20 mouse cellular contexts compared by ENCODE assay signal in the genomic region with DNA sequence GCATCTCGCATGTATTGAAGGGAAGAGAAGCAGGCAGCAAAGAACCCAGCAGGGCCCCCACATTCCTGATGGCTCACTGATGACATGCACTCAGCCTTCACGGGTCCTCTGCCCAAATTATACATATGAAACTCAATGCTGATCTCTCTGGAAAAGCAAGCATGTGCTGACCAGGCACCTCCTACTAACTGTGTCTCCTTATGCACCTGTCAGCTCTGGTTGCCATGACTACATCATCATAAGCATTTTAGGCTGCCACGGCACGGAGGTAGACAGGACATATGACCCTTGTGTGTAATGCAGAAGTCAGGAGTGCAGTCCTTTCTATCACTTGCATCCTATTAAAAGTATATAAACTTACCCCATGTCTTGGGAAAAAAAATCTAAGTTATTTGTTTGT. TPM values are rescaled to one million over a fixed set of nuclear protein-coding genes. Genes with fewer than 3 reads are reported as not detected.
DNase-seq lines count a peak whose midpoint lies in the region; ATAC-seq and TF ChIP-seq lines count a peak whose summit lies in the region.
"Had no signal": no experiment of that assay in that cellular context is flagged by ENCODE, and none has a peak within 500 bp of the region (broad histone marks: within the 10 kb centered on the region; RNA-seq: fewer than 3 reads in every experiment).

No protein-coding gene starts in this region.

- no peak overlapping the region for H3K9ac ChIP-seq in midbrain, embryonic 14.5 days (replicated peaks; ENCODE audit: low read length)
- no peak overlapping the region for H3K9ac ChIP-seq in midbrain, embryonic 13.5 days (replicated peaks)
- no peak overlapping the region for H3K9ac ChIP-seq in midbrain, embryonic 16.5 days (ENCODE audit: low read depth, low read length)
- H3K9ac ChIP-seq in midbrain, postnatal 0 days (replicated peaks; ENCODE audit: low read length, poor library complexity, severe bottlenecking) = no peak overlapping the region
- no peak overlapping the region for H3K9ac ChIP-seq in forebrain, embryonic 13.5 days
- H3K9ac ChIP-seq: embryonic facial prominence, embryonic 12.5 days had no signal

- no peak overlapping the region for H3K4me3 ChIP-seq in heart, embryonic 10.5 days
- no peak overlapping the region for H3K4me3 ChIP-seq in midbrain, embryonic 14.5 days (replicated peaks; ENCODE audit: low read depth, low read length)
- no peak overlapping the region for H3K4me3 ChIP-seq in midbrain, embryonic 13.5 days (replicated peaks)
- no peak overlapping the region for H3K4me3 ChIP-seq in midbrain, embryonic 16.5 days (ENCODE audit: low read depth, low read length)
- H3K4me3 ChIP-seq in midbrain, embryonic 10.5 days = no peak overlapping the region
- H3K4me3 ChIP-seq in midbrain, postnatal 0 days (ENCODE audit: low read depth, low read length) = no peak overlapping the region
- no peak overlapping the region for H3K4me3 ChIP-seq in forebrain, embryonic 13.5 days
- H3K4me3 ChIP-seq: embryonic facial prominence, embryonic 10.5 days; embryonic facial prominence, embryonic 12.5 days had no signal

- no peaks in the 10 kb centered on the region for H3K27me3 ChIP-seq in heart, embryonic 10.5 days (ENCODE audit: insufficient read depth, poor library complexity, severe bottlenecking)
- no peaks in the 10 kb centered on the region for H3K27me3 ChIP-seq in midbrain, embryonic 14.5 days (ENCODE audit: control insufficient read depth, insufficient read depth, low read length)
- no peaks in the 10 kb centered on the region for H3K27me3 ChIP-seq in midbrain, embryonic 13.5 days
- no peaks in the 10 kb centered on the region for H3K27me3 ChIP-seq in midbrain, embryonic 16.5 days (ENCODE audit: control insufficient read depth, insufficient read depth, low read depth, low read length)
- no peaks in the 10 kb centered on the region for H3K27me3 ChIP-seq in midbrain, embryonic 10.5 days (ENCODE audit: low read depth, poor library complexity, severe bottlenecking)
- H3K27me3 ChIP-seq in midbrain, postnatal 0 days (ENCODE audit: insufficient read depth, low read length) = no peaks in the 10 kb centered on the region
- no peaks in the 10 kb centered on the region for H3K27me3 ChIP-seq in forebrain, embryonic 13.5 days
- H3K27me3 ChIP-seq: embryonic facial prominence, embryonic 12.5 days had no signal

- TF ChIP-seq CTCF in midbrain, postnatal 0 days (IDR thresholded peaks at IDR 0.05) = no peak

- no peak for ATAC-seq in midbrain, embryonic 14.5 days (ENCODE audit: low FRiP score, low TSS enrichment)
- ATAC-seq in midbrain, embryonic 13.5 days = no peak
- peak; percentile 43; the same call in 1 of the 2 replicates for ATAC-seq in midbrain, embryonic 16.5 days
- ATAC-seq in midbrain, postnatal 0 days (ENCODE audit: low FRiP score) = no peak
- ATAC-seq in forebrain, embryonic 13.5 days = no peak
- ATAC-seq: forebrain, embryonic 14.5 days; forebrain, embryonic 16.5 days had no signal

- no peak overlapping the region for H3K27ac ChIP-seq in heart, embryonic 10.5 days
- H3K27ac ChIP-seq in midbrain, embryonic 14.5 days (replicated peaks; ENCODE audit: low read depth, low read length) = no peak overlapping the region
- H3K27ac ChIP-seq in midbrain, embryonic 13.5 days = no peak overlapping the region
- H3K27ac ChIP-seq in midbrain, embryonic 16.5 days (ENCODE audit: low read length) = no peak overlapping the region
- no peak overlapping the region for H3K27ac ChIP-seq in midbrain, embryonic 10.5 days (replicated peaks)
- H3K27ac ChIP-seq in midbrain, postnatal 0 days (ENCODE audit: low read depth, low read length) = no peak overlapping the region
- no peak overlapping the region for H3K27ac ChIP-seq in forebrain, embryonic 13.5 days
- H3K27ac ChIP-seq: embryonic facial prominence, embryonic 10.5 days; embryonic facial prominence, embryonic 12.5 days had no signal

- no peaks in the 10 kb centered on the region for H3K4me1 ChIP-seq in heart, embryonic 10.5 days
- H3K4me1 ChIP-seq in midbrain, embryonic 14.5 days (ENCODE audit: control insufficient read depth, insufficient read depth, low read length) = peaks cover 31% of the 10 kb centered on the region
- peaks cover 57% of the 10 kb centered on the region for H3K4me1 ChIP-seq in midbrain, embryonic 13.5 days (replicated peaks)
- H3K4me1 ChIP-seq in midbrain, embryonic 16.5 days (ENCODE audit: control insufficient read depth, insufficient read depth, low read length) = peaks cover 27% of the 10 kb centered on the region
- peaks cover 11% of the 10 kb centered on the region for H3K4me1 ChIP-seq in midbrain, embryonic 10.5 days
- peaks cover 3% of the 10 kb centered on the region; the same call in 1 of the 2 replicates for H3K4me1 ChIP-seq in midbrain, postnatal 0 days (ENCODE audit: insufficient read depth, low read length)
- H3K4me1 ChIP-seq in forebrain, embryonic 13.5 days = peaks cover 61% of the 10 kb centered on the region

- H3K36me3 ChIP-seq in heart, embryonic 10.5 days = 0 out of 2 replicates have a peak, but pooled peaks cover 2% of the 10 kb centered on the region
- H3K36me3 ChIP-seq in midbrain, embryonic 14.5 days (ENCODE audit: control insufficient read depth, insufficient read depth, low read length) = no peaks in the 10 kb centered on the region
- H3K36me3 ChIP-seq in midbrain, embryonic 13.5 days = peaks cover 6% of the 10 kb centered on the region
- no peaks in the 10 kb centered on the region for H3K36me3 ChIP-seq in midbrain, embryonic 16.5 days (ENCODE audit: control insufficient read depth, insufficient read depth, low read length)
- peaks cover 11% of the 10 kb centered on the region for H3K36me3 ChIP-seq in midbrain, embryonic 10.5 days
- no peaks in the 10 kb centered on the region for H3K36me3 ChIP-seq in midbrain, postnatal 0 days (ENCODE audit: insufficient read depth, low read length)
- H3K36me3 ChIP-seq in forebrain, embryonic 13.5 days (ENCODE audit: poor library complexity, severe bottlenecking) = peaks cover 17% of the 10 kb centered on the region; the same call in 1 of the 2 replicates

- H3K4me2 ChIP-seq in midbrain, embryonic 14.5 days (ENCODE audit: low read length) = no peak overlapping the region
- no peak overlapping the region for H3K4me2 ChIP-seq in midbrain, embryonic 13.5 days (replicated peaks)
- no peak overlapping the region for H3K4me2 ChIP-seq in midbrain, embryonic 16.5 days (ENCODE audit: low read length)
- no peak overlapping the region for H3K4me2 ChIP-seq in midbrain, postnatal 0 days (ENCODE audit: low read depth, low read length, poor library complexity, severe bottlenecking)
- no peak overlapping the region for H3K4me2 ChIP-seq in forebrain, embryonic 13.5 days
- H3K4me2 ChIP-seq: embryonic facial prominence, embryonic 12.5 days had no signal

- no peaks in the 10 kb centered on the region for H3K9me3 ChIP-seq in heart, embryonic 10.5 days
- H3K9me3 ChIP-seq in midbrain, embryonic 14.5 days (ENCODE audit: control insufficient read depth, low read length) = no peaks in the 10 kb centered on the region
- H3K9me3 ChIP-seq in midbrain, embryonic 13.5 days = no peaks in the 10 kb centered on the region; the same call in 1 of the 2 replicates
- no peaks in the 10 kb centered on the region for H3K9me3 ChIP-seq in midbrain, embryonic 16.5 days (replicated peaks; ENCODE audit: control insufficient read depth, low read length, poor library complexity, severe bottlenecking)
- no peaks in the 10 kb centered on the region; the same call in 1 of the 2 replicates for H3K9me3 ChIP-seq in midbrain, embryonic 10.5 days (replicated peaks)
- H3K9me3 ChIP-seq in midbrain, postnatal 0 days (ENCODE audit: low read length) = no peaks in the 10 kb centered on the region
- no peaks in the 10 kb centered on the region; the same call in 1 of the 2 replicates for H3K9me3 ChIP-seq in forebrain, embryonic 13.5 days (replicated peaks)
- H3K9me3 ChIP-seq: embryonic facial prominence, embryonic 12.5 days had no signal

- 84% methylated on average over 4 of the region's 4 CpGs for WGBS in heart, embryonic 10.5 days
- WGBS in midbrain, embryonic 14.5 days = 66% methylated on average over 4 of the region's 4 CpGs
- WGBS in midbrain, embryonic 13.5 days = 69% methylated on average over 4 of the region's 4 CpGs
- WGBS in midbrain, embryonic 16.5 days = 49% methylated on average over 4 of the region's 4 CpGs
- whole genome bisulfite sequencing in midbrain, embryonic 10.5 days = 91% methylated on average over 4 of the region's 4 CpGs
- WGBS in midbrain, postnatal 0 days = 49% methylated on average over 4 of the region's 4 CpGs
- 76% methylated on average over 4 of the region's 4 CpGs for WGBS in forebrain, embryonic 13.5 days

- DNase-seq in heart, embryonic 10.5 days (ENCODE audit: low spot score) = peak; percentile 66
- no peak for DNase-seq in heart, postnatal 4 days
- DNase-seq in midbrain, embryonic 14.5 days = peak; percentile 49
- DNase-seq in midbrain, embryonic 10.5 days (ENCODE audit: low spot score) = no peak
- DNase-seq in midbrain, postnatal 0 days (ENCODE audit: low spot score) = peak; percentile 36
- DNase-seq: adrenal gland, adult 2 months; adrenal gland, postnatal 10 days; adrenal gland, postnatal 25 days; cerebellum, adult 11-12 months; cerebellum, adult 2 months; cerebellum, adult 9-10 months; cerebellum, postnatal 10 days; cerebellum, postnatal 25 days had no signal

RNA-seq across cellular contexts. Expression of gene Kalrn, which starts 29.6 kb away (rescaled TPM):
- polyA plus RNA-seq in heart, embryonic 10.5 days (2016; fragmentation: Nextera tagmentation; extraction: Ambion mirVana) = 18.4 and 22.8 TPM in 2 replicates
- 10 to 100 TPM; 41.1 to 41.7 TPM for total RNA-seq in heart, postnatal 4 days (2021)
- 40.1 and 44.6 TPM in 2 replicates for polyA plus RNA-seq in midbrain, embryonic 14.5 days (2014; fragmentation: Nextera tagmentation; extraction: Ambion mirVana)
- 38.5 and 39.6 TPM in 2 replicates for polyA plus RNA-seq in midbrain, embryonic 13.5 days (2015; fragmentation: Nextera tagmentation; extraction: Ambion mirVana)
- polyA plus RNA-seq in midbrain, embryonic 16.5 days (2015; fragmentation: Nextera tagmentation; extraction: Ambion mirVana) = 31.3 and 33.2 TPM in 2 replicates
- 11.3 and 16.8 TPM in 2 replicates for polyA plus RNA-seq in midbrain, embryonic 10.5 days (2016; fragmentation: Nextera tagmentation; extraction: Ambion mirVana)
- total RNA-seq in midbrain, postnatal 0 days (2014; rRNA removed) = 128 and 156 TPM in 2 replicates
- 18.2 and 23.6 TPM in 2 replicates for polyA plus RNA-seq in midbrain, postnatal 0 days (2015; fragmentation: Nextera tagmentation; extraction: Ambion mirVana)
- 31.5 and 34.4 TPM in 2 replicates for polyA plus RNA-seq in forebrain, embryonic 13.5 days (2015; fragmentation: Nextera tagmentation; extraction: Ambion mirVana)

Comparison
In these comparisons a context has a peak if more than half of its experiments do, and no peak if none do; other contexts are left out.
1. DNase-seq: peak in heart, embryonic 10.5 days (single experiment), midbrain, embryonic 14.5 days (single experiment) and midbrain, postnatal 0 days (single experiment); none in heart, postnatal 4 days (single experiment) and midbrain, embryonic 10.5 days (single experiment).